Mouse (Mus musculus) cerebellum, adult 2 months (tissue): ENCODE data around the gene Selenot.

Experiments
- CTCF ChIP-seq: fragments of 200-500 bp; IDR thresholded peaks from 2 replicates; pipeline ENCODE4 v1.5.1; 2011; ENCODE audit warnings: low read depth, mild to moderate bottlenecking, control low read depth, low read length, moderate library complexity, borderline replicate concordance; ENCODE audit not compliant: insufficient read depth
- POLR2A ChIP-seq: fragments of 200-500 bp; IDR thresholded peaks from 2 replicates; pipeline ENCODE4 v1.6.1; 2011; ENCODE audit warnings: low read length, control low read depth, borderline replicate concordance; ENCODE audit not compliant: insufficient read depth

DNA sequence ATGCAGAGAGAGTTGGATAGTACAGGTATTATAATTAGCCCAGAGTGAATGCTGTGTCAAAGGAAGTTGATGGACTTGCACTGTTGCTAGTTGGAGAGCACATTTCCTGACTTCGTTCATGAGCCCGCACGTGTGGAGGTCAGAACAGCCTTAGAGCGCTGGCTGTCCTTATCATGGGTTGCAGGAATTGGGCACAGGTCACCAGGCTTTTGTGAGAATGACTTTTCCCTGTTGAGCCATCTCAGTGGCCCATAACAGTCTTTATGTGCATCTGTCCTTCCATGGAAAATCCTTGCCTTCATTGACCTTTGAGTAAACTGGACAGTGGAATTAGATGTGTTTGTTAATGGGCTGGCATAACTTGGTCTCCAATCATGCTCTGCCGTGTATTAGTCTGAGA is 5.9 kb downstream of the Selenot start:
- TF ChIP-seq POLR2A = no peak
- TF ChIP-seq CTCF = no peak
